Mouse (Mus musculus): Measurements from ENCODE around the gene Gm28043.

Gene Gm28043

GRCm38 (mm10) chr17:29627285-29627684, 12.6 kb downstream of the Gm28043 start:
- no peak for DNase-seq (ENCODE audit: low spot score)

GRCm38 (mm10) chr17:29628946-29629345, 14.3 kb downstream of the Gm28043 start:
- DNase-seq (ENCODE audit: low spot score): no peak

GRCm38 (mm10) chr17:29629620-29630019, 14.9 kb downstream of the Gm28043 start:
- DNase-seq (ENCODE audit: low spot score): no peak

GRCm38 (mm10) chr17:29632312-29632711, 17.6 kb downstream of the Gm28043 start:
- DNase-seq (ENCODE audit: low spot score): no peak

GRCm38 (mm10) chr17:29635492-29635891, 20.8 kb downstream of the Gm28043 start:
- DNase-seq (ENCODE audit: low spot score): no peak

- no peak for DNase-seq (ENCODE audit: low spot score)
Observed at GRCm38 (mm10) chr17:29636118-29636517, 21.4 kb downstream of the Gm28043 start.

GRCm38 (mm10) chr17:29637377-29637776, 22.7 kb downstream of the Gm28043 start:
- DNase-seq (ENCODE audit: low spot score): no peak

GRCm38 (mm10) chr17:29637895-29638294, 23.2 kb downstream of the Gm28043 start:
- no peak for DNase-seq (ENCODE audit: low spot score)

GRCm38 (mm10) chr17:29640971-29641370, 26.3 kb downstream of the Gm28043 start:
- DNase-seq (ENCODE audit: low spot score): no peak

GRCm38 (mm10) chr17:29642219-29642618, 27.5 kb downstream of the Gm28043 start:
- DNase-seq (ENCODE audit: low spot score): no peak

- DNase-seq (ENCODE audit: low spot score): no peak
Observed at GRCm38 (mm10) chr17:29658249-29658648, 43.6 kb downstream of the Gm28043 start.

- peak; percentile 93 for DNase-seq (ENCODE audit: low spot score)
Observed at GRCm38 (mm10) chr17:29660076-29660761, 45.5 kb downstream of the Gm28043 start, which contains the start of gene Cmtr1. TSS of gene Cmtr1 (plus strand) at chr17:29660595.

- DNase-seq (ENCODE audit: low spot score): no peak
Observed at GRCm38 (mm10) chr17:29660762-29661391, 46.2 kb downstream of the Gm28043 start.

- DNase-seq (ENCODE audit: low spot score): no peak
Observed at GRCm38 (mm10) chr17:29662145-29662544, 47.5 kb downstream of the Gm28043 start.

GRCm38 (mm10) chr17:29668051-29668986, 53.6 kb downstream of the Gm28043 start:
- DNase-seq (ENCODE audit: low spot score): no peak

GRCm38 (mm10) chr17:29669030-29669429, 54.4 kb downstream of the Gm28043 start:
- DNase-seq (ENCODE audit: low spot score): no peak

GRCm38 (mm10) chr17:29669936-29670335, 55.3 kb downstream of the Gm28043 start:
- no peak for DNase-seq (ENCODE audit: low spot score)

GRCm38 (mm10) chr17:29671021-29671420, 56.3 kb downstream of the Gm28043 start:
- DNase-seq (ENCODE audit: low spot score): no peak

- DNase-seq (ENCODE audit: low spot score): no peak
Observed at GRCm38 (mm10) chr17:29673325-29673724, 58.6 kb downstream of the Gm28043 start.

GRCm38 (mm10) chr17:29678526-29678925, 63.9 kb downstream of the Gm28043 start:
- DNase-seq (ENCODE audit: low spot score): no peak

- DNase-seq (ENCODE audit: low spot score): no peak
Observed at GRCm38 (mm10) chr17:29679038-29679767, 64.5 kb downstream of the Gm28043 start.

- no peak for DNase-seq (ENCODE audit: low spot score)
Observed at GRCm38 (mm10) chr17:29680174-29680573, 65.5 kb downstream of the Gm28043 start.
